8 mouse cellular contexts compared by ENCODE assay signal in the genomic region with DNA sequence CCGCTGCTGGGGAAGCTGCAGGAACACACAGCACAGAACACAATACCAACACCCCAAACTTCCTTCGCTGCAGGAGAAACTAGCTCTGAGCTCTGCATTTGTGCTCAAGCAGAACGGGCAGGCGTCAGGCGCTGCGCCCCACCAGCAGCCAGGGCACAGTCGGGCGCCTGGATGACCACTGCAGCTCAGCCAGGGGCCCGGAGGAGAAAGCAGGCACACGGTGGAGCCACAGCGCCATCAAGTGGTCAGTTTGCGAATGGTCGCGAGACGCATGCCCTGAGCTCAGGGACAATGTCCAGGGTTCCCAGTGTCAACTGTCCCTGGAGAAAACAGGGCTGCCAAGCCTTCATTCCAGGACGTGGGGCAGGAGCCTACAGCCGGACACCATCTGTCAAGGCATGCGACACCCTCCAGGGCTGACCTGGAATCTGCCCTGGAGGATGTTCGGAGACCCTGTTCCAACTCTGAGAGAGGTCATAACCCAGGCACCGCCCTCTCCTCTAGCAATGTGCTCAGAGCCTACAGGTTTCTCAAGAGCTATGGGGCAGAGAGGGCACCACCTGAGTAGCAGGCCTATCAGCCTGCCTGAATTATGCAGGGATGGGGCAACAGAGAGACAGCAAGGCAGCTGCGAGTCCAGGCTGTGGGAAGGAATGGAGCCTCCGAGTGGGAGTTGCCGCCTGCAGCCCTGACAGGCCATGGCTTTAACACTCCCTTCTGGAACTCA.
DNase-seq lines count a peak whose midpoint lies in the region; ATAC-seq lines count a peak whose summit lies in the region.

No protein-coding gene starts in this region.

- H3K4me1 ChIP-seq in forebrain, embryonic 13.5 days, result peaks cover 49% of the 10 kb centered on the region
- peaks cover 22% of the 10 kb centered on the region for H3K4me1 ChIP-seq in heart, embryonic 16.5 days (ENCODE audit: control insufficient read depth, insufficient read depth, low read length)
- H3K4me1 ChIP-seq in liver, embryonic 15.5 days (replicated peaks), result peaks cover 12% of the 10 kb centered on the region; the same call in 1 of the 2 replicates
- H3K4me1 ChIP-seq in neural tube, embryonic 13.5 days (replicated peaks), result peaks cover 68% of the 10 kb centered on the region

- H3K4me3 ChIP-seq in forebrain, embryonic 13.5 days, result peak overlapping the region; percentile 38
- H3K4me3 ChIP-seq in heart, embryonic 16.5 days (ENCODE audit: low read length), result peak overlapping the region; percentile 34
- H3K4me3 ChIP-seq in liver, embryonic 15.5 days (replicated peaks), result no peak overlapping the region
- peak overlapping the region; percentile 30 for H3K4me3 ChIP-seq in neural tube, embryonic 13.5 days

- 6% methylated on average over 23 of the region's 23 CpGs for WGBS in forebrain, embryonic 13.5 days
- 8% methylated on average over 23 of the region's 23 CpGs for WGBS in heart, embryonic 16.5 days
- 14% methylated on average over 23 of the region's 23 CpGs for whole genome bisulfite sequencing in liver, embryonic 15.5 days (ENCODE audit: insufficient replicate concordance)
- 3% methylated on average over 23 of the region's 23 CpGs for WGBS in neural tube, embryonic 13.5 days

- H3K4me2 ChIP-seq in forebrain, embryonic 13.5 days, result peak overlapping the region; percentile 65
- peak overlapping the region; percentile 64 for H3K4me2 ChIP-seq in heart, embryonic 16.5 days (ENCODE audit: low read depth, low read length)
- peak overlapping the region; percentile 51 for H3K4me2 ChIP-seq in liver, embryonic 15.5 days
- H3K4me2 ChIP-seq in neural tube, embryonic 13.5 days, result peak overlapping the region; percentile 54

- H3K27ac ChIP-seq in forebrain, embryonic 13.5 days, result peak overlapping the region; percentile 69
- peak overlapping the region; percentile 33 for H3K27ac ChIP-seq in heart, embryonic 16.5 days (ENCODE audit: low read length)
- no peak overlapping the region for H3K27ac ChIP-seq in liver, embryonic 15.5 days (replicated peaks)
- H3K27ac ChIP-seq in neural tube, embryonic 13.5 days (replicated peaks), result peak overlapping the region; percentile 49; the same call in 1 of the 2 replicates

- peaks cover 12% of the 10 kb centered on the region for H3K36me3 ChIP-seq in forebrain, embryonic 13.5 days (ENCODE audit: poor library complexity, severe bottlenecking)
- H3K36me3 ChIP-seq in heart, embryonic 16.5 days (ENCODE audit: control insufficient read depth, insufficient read depth), result peaks cover 2% of the 10 kb centered on the region; the same call in 1 of the 2 replicates
- no peaks in the 10 kb centered on the region for H3K36me3 ChIP-seq in liver, embryonic 15.5 days (replicated peaks)
- H3K36me3 ChIP-seq in neural tube, embryonic 13.5 days, result no peaks in the 10 kb centered on the region

- no peaks in the 10 kb centered on the region for H3K9me3 ChIP-seq in forebrain, embryonic 13.5 days (replicated peaks)
- H3K9me3 ChIP-seq in heart, embryonic 16.5 days (replicated peaks; ENCODE audit: control insufficient read depth, low read length), result no peaks in the 10 kb centered on the region
- no peaks in the 10 kb centered on the region for H3K9me3 ChIP-seq in liver, embryonic 15.5 days (replicated peaks)
- H3K9me3 ChIP-seq in neural tube, embryonic 13.5 days, result no peaks in the 10 kb centered on the region

- peak; percentile 56 to 63 for DNase-seq in B cell, adult 2 months
- DNase-seq in c-Kit-positive CD71-negative TER-119-negative erythroid progenitor cells, embryonic 14.5 days (ENCODE audit: low read depth), result peak; percentile 46
- DNase-seq in kidney, postnatal 25 days, result peak; percentile 86 to 87
- DNase-seq in testis, postnatal 14 days (ENCODE audit: low spot score), result peak; percentile 74

- no peaks in the 10 kb centered on the region for H3K27me3 ChIP-seq in forebrain, embryonic 13.5 days
- H3K27me3 ChIP-seq in heart, embryonic 16.5 days (ENCODE audit: control insufficient read depth, insufficient read depth, low read length), result no peaks in the 10 kb centered on the region
- no peaks in the 10 kb centered on the region; the same call in none of the 2 replicates for H3K27me3 ChIP-seq in liver, embryonic 15.5 days
- H3K27me3 ChIP-seq in neural tube, embryonic 13.5 days, result no peaks in the 10 kb centered on the region; the same call in 1 of the 2 replicates

- peak; percentile 68 for ATAC-seq in forebrain, embryonic 13.5 days
- ATAC-seq in heart, embryonic 16.5 days (replicated peaks; ENCODE audit: extremely low read depth, insufficient read depth, low FRiP score), result peak; percentile 68
- ATAC-seq in liver, embryonic 15.5 days (ENCODE audit: insufficient read depth), result peak; percentile 59
- peak; percentile 64 for ATAC-seq in neural tube, embryonic 13.5 days (ENCODE audit: low read depth)

- H3K9ac ChIP-seq in forebrain, embryonic 13.5 days, result peak overlapping the region; percentile 65
- peak overlapping the region; percentile 56 for H3K9ac ChIP-seq in heart, embryonic 16.5 days (ENCODE audit: low read length)
- H3K9ac ChIP-seq in liver, embryonic 15.5 days, result no peak overlapping the region
- H3K9ac ChIP-seq in neural tube, embryonic 13.5 days, result peak overlapping the region; percentile 49
